Mouse (Mus musculus): ENCODE measurements around the gene Rnasel. TPM values are rescaled to one million over a fixed set of nuclear protein-coding genes. Genes with fewer than 3 reads are reported as not detected.

The Rnasel gene
- polyA plus RNA-seq, 1 experiment from 2014 or later: 49.9 TPM

GRCm38 (mm10) chr1:153746728-153747127 lies 2.5 kb upstream of the Rnasel start:
- Histone ChIP-seq H3K9ac (ENCODE audit: low read depth, low read length) (no peak overlapping the region), H3K4me1 (replicated peaks; ENCODE audit: control insufficient read depth, insufficient read depth, low read length) (no peaks in the 10 kb centered on the region), H3K27me3 (replicated peaks; ENCODE audit: control insufficient read depth, insufficient read depth, low read length) (0 out of 2 replicates have a peak, but pooled peaks cover 3% of the 10 kb centered on the region), H3K36me3 (ENCODE audit: control insufficient read depth, insufficient read depth) (no peaks in the 10 kb centered on the region), H3K27ac (ENCODE audit: low read depth, low read length) (no peak overlapping the region), H3K4me3 (ENCODE audit: low read depth, low read length) (no peak overlapping the region), H3K9me3 (ENCODE audit: control insufficient read depth) (no peaks in the 10 kb centered on the region), H3K4me2 (replicated peaks; ENCODE audit: low read depth) (no peak overlapping the region)
- no peak for ATAC-seq
- 4% methylated on average over 12 of the region's 12 CpGs for WGBS
- peak; percentile 95 for TF ChIP-seq CTCF (IDR thresholded peaks at IDR 0.05; ENCODE audit: low read depth)

DNA sequence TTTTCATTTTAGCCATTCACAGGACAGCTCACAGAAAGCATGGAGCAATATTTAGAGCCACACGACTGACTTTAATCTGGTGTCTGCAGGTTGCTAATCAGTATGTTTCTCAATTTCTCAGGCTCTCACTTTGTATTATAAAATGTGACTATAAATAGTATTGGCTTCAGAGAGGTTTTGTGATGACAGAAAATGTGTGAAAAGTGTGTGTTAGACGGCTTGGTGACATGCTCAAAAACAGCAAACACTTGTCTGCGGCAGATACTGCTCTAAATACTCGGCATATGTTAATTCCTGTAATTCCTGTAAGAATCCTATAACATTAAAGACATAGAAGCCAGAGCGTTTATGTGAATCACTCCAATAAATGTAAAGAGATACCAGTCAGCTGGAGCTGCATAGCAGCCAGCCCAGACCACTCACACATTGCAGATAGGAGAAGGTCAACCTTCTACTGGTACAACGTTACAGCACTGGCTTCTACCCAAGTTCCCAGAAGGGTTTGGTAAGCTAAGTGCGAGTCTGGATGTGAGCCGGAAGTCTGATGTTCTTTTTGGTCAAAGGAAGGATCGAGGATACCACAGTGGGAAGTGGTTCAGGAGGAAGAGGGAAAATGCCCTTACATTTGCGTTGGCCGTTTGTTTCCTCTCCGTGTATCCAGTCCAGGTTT lies 1.2 kb upstream of the Rnasel start:
- no peak overlapping the region for H3K4me3 ChIP-seq (ENCODE audit: low read depth, low read length)
- H3K4me2 ChIP-seq (replicated peaks; ENCODE audit: low read depth): peak overlapping the region; percentile 56
- H3K27ac ChIP-seq (ENCODE audit: low read depth, low read length): no peak overlapping the region
- no peak for TF ChIP-seq CTCF (IDR thresholded peaks at IDR 0.05; ENCODE audit: low read depth)
- ATAC-seq: no peak
- 0 out of 2 replicates have a peak, but pooled peaks cover 2% of the 10 kb centered on the region for H3K4me1 ChIP-seq (replicated peaks; ENCODE audit: control insufficient read depth, insufficient read depth, low read length)
- no peaks in the 10 kb centered on the region for H3K27me3 ChIP-seq (replicated peaks; ENCODE audit: control insufficient read depth, insufficient read depth, low read length)
- no peak overlapping the region for H3K9ac ChIP-seq (ENCODE audit: low read depth, low read length)
- no peaks in the 10 kb centered on the region for H3K36me3 ChIP-seq (ENCODE audit: control insufficient read depth, insufficient read depth)
- H3K9me3 ChIP-seq (ENCODE audit: control insufficient read depth): no peaks in the 10 kb centered on the region
- WGBS: 59% methylated on average over 12 of the region's 12 CpGs

- peak overlapping the region; percentile 56 for H3K4me2 ChIP-seq (replicated peaks; ENCODE audit: low read depth)
- H3K4me3 ChIP-seq (ENCODE audit: low read depth, low read length): no peak overlapping the region
- TF ChIP-seq CTCF (IDR thresholded peaks at IDR 0.05; ENCODE audit: low read depth): no peak
- no peaks in the 10 kb centered on the region for H3K9me3 ChIP-seq (ENCODE audit: control insufficient read depth)
- no peaks in the 10 kb centered on the region for H3K36me3 ChIP-seq (ENCODE audit: control insufficient read depth, insufficient read depth)
- ATAC-seq: no peak
- 0 out of 2 replicates have a peak, but pooled peaks cover 2% of the 10 kb centered on the region for H3K4me1 ChIP-seq (replicated peaks; ENCODE audit: control insufficient read depth, insufficient read depth, low read length)
- H3K9ac ChIP-seq (ENCODE audit: low read depth, low read length): 0 out of 2 replicates have a peak overlapping the region, but pooled peaks have one; percentile 11
- WGBS: 10% methylated on average over 1 of the region's 1 CpGs
- H3K27me3 ChIP-seq (replicated peaks; ENCODE audit: control insufficient read depth, insufficient read depth, low read length): no peaks in the 10 kb centered on the region
- H3K27ac ChIP-seq (ENCODE audit: low read depth, low read length): no peak overlapping the region
Observed at GRCm38 (mm10) chr1:153748549-153748948, 677 bp upstream of the Rnasel start.

DNA sequence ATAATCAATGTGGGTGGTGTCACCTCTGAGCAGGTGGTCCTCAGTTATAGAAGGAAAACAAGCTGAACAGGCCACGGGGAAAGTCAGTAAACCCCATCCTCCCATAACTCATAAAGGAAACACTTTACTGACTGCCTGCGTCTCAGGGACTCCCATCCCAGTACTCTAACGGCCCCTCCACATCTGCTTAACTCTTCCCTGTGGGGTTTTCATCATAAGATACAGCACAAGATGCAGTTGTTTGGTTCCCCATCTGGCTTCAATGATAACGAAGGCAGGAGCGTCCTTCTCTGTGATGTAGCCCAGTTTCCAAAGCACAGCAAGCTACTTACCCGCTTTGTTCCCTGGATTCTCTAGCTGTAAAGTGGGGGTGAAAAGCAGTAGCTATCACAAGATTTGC lies 828 bp downstream of the Rnasel start:
- Histone ChIP-seq H3K4me2 (replicated peaks; ENCODE audit: low read depth) (peak overlapping the region; percentile 56), H3K27me3 (replicated peaks; ENCODE audit: control insufficient read depth, insufficient read depth, low read length) (no peaks in the 10 kb centered on the region), H3K9me3 (ENCODE audit: control insufficient read depth) (no peaks in the 10 kb centered on the region), H3K4me1 (replicated peaks; ENCODE audit: control insufficient read depth, insufficient read depth, low read length) (0 out of 2 replicates have a peak, but pooled peaks cover 6% of the 10 kb centered on the region), H3K9ac (ENCODE audit: low read depth, low read length) (0 out of 2 replicates have a peak overlapping the region, but pooled peaks have one; percentile 2), H3K27ac (ENCODE audit: low read depth, low read length) (peak overlapping the region; percentile 60), H3K4me3 (ENCODE audit: low read depth, low read length) (0 out of 2 replicates have a peak overlapping the region, but pooled peaks have one; percentile 30), H3K36me3 (ENCODE audit: control insufficient read depth, insufficient read depth) (peaks cover 8% of the 10 kb centered on the region; the same call in 1 of the 2 replicates)
- no peak for ATAC-seq
- no peak for TF ChIP-seq CTCF (IDR thresholded peaks at IDR 0.05; ENCODE audit: low read depth)
- 58% methylated on average over 6 of the region's 6 CpGs for WGBS

- H3K27ac ChIP-seq (ENCODE audit: low read depth, low read length): peak overlapping the region; percentile 98
- ATAC-seq: peak; percentile 89
Observed at GRCm38 (mm10) chr1:153751763-153752301, 2.6 kb downstream of the Rnasel start.

DNA sequence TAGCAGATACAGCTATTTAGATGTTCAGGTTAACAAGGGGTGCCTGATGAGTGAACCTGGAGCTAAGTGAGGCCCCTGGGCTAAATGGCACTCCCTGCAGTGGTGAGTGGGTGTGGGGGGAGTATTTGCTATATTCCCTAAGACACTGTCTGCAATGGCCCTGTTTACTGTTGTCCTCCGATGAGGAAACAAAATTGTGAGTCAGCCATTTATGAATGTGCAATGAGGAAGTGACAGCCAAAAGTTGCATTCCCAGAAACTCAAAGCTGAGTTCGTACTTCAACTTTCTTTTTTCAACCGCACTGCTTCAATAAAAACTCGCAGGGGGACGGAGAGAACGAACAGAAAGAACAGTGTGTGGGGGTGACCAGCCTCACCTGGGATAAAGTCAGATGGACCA lies 3.3 kb downstream of the Rnasel start:
- TF ChIP-seq CTCF (IDR thresholded peaks at IDR 0.05; ENCODE audit: low read depth): no peak
- Histone ChIP-seq H3K9me3 (ENCODE audit: control insufficient read depth) (no peaks in the 10 kb centered on the region), H3K27ac (ENCODE audit: low read depth, low read length) (peak overlapping the region; percentile 98), H3K36me3 (ENCODE audit: control insufficient read depth, insufficient read depth) (peaks cover 11% of the 10 kb centered on the region; the same call in 1 of the 2 replicates), H3K4me1 (replicated peaks; ENCODE audit: control insufficient read depth, insufficient read depth, low read length) (0 out of 2 replicates have a peak, but pooled peaks cover 6% of the 10 kb centered on the region), H3K4me2 (replicated peaks; ENCODE audit: low read depth) (peak overlapping the region; percentile 75), H3K4me3 (ENCODE audit: low read depth, low read length) (peak overlapping the region; percentile 51), H3K27me3 (replicated peaks; ENCODE audit: control insufficient read depth, insufficient read depth, low read length) (no peaks in the 10 kb centered on the region), H3K9ac (ENCODE audit: low read depth, low read length) (peak overlapping the region; percentile 70)
- no peak; the same call in 1 of the 2 replicates for ATAC-seq
- WGBS: 23% methylated on average over 6 of the region's 6 CpGs

More at GRCm38 (mm10) chr1:153751763-153752301, 2.6 kb downstream of the Rnasel start:
- TF ChIP-seq CTCF (IDR thresholded peaks at IDR 0.05; ENCODE audit: low read depth): 0 out of 2 replicates have a peak, but pooled peaks have one; percentile 22
- peaks cover 11% of the 10 kb centered on the region; the same call in 1 of the 2 replicates for H3K36me3 ChIP-seq (ENCODE audit: control insufficient read depth, insufficient read depth)
- no peaks in the 10 kb centered on the region for H3K9me3 ChIP-seq (ENCODE audit: control insufficient read depth)
- no peaks in the 10 kb centered on the region for H3K27me3 ChIP-seq (replicated peaks; ENCODE audit: control insufficient read depth, insufficient read depth, low read length)
- H3K4me1 ChIP-seq (replicated peaks; ENCODE audit: control insufficient read depth, insufficient read depth, low read length): 0 out of 2 replicates have a peak, but pooled peaks cover 6% of the 10 kb centered on the region
- WGBS: 6% methylated on average over 13 of the region's 13 CpGs
- peak overlapping the region; percentile 51 for H3K4me3 ChIP-seq (ENCODE audit: low read depth, low read length)
- peak overlapping the region; percentile 70 for H3K9ac ChIP-seq (ENCODE audit: low read depth, low read length)
- H3K4me2 ChIP-seq (replicated peaks; ENCODE audit: low read depth): peak overlapping the region; percentile 75

All from intestine, postnatal 0 days (tissue).